Mouse (Mus musculus) heart, embryonic 16.5 days (tissue): ENCODE data around the gene Lasp1. TPM values are rescaled to one million over a fixed set of nuclear protein-coding genes. Genes with fewer than 3 reads are reported as not detected.
"Not testable (repeated sequence)": the region's sequence is repeated elsewhere in the genome, so short reads cannot be mapped to it uniquely, and the experiment has no call there.

ENCODE experiments used
- ATAC-seq: fragments of 200-750 bp; cut with Nextera tagmentation; replicated peaks from 2 replicates; pipeline ENCODE4 v1.8.0; 2017; ENCODE audit warnings: moderate number of reproducible peaks; ENCODE audit not compliant: insufficient read depth, low FRiP score; ENCODE audit errors: extremely low read depth
- H3K27ac ChIP-seq: fragments of 300-500 bp; sonication (generic); 2 replicates; pipeline ENCODE4 v1.5.1; 2014; ENCODE audit warnings: mild to moderate bottlenecking, low read length, control low read depth, moderate library complexity
- H3K27me3 ChIP-seq: fragments of 300-500 bp; sonication (generic); 2 replicates; pipeline ENCODE4 v1.6.1; 2014; ENCODE audit warnings: low read length, mixed read lengths; ENCODE audit not compliant: control insufficient read depth, insufficient read depth
- H3K36me3 ChIP-seq: fragments of 300-500 bp; sonication (generic); 2 replicates; pipeline ENCODE4 v1.6.1; 2014; ENCODE audit not compliant: control insufficient read depth, insufficient read depth
- H3K4me1 ChIP-seq: fragments of 300-500 bp; sonication (generic); 2 replicates; pipeline ENCODE4 v1.6.1; 2014; ENCODE audit warnings: low read length, mixed read lengths; ENCODE audit not compliant: control insufficient read depth, insufficient read depth
- H3K4me2 ChIP-seq: fragments of 300-500 bp; sonication (generic); 2 replicates; pipeline ENCODE4 v1.6.1; 2014; ENCODE audit warnings: low read depth, mild to moderate bottlenecking, control low read depth, low read length
- H3K4me3 ChIP-seq: fragments of 300-500 bp; sonication (generic); 2 replicates; pipeline ENCODE4 v1.5.1; 2014; ENCODE audit warnings: mild to moderate bottlenecking, control low read depth, low read length
- H3K9ac ChIP-seq: fragments of 300-500 bp; sonication (generic); 2 replicates; pipeline ENCODE4 v1.6.1; 2014; ENCODE audit warnings: low read length, control low read depth
- H3K9me3 ChIP-seq: fragments of 300-500 bp; sonication (generic); replicated peaks from 2 replicates; pipeline ENCODE4 v1.6.1; 2016; ENCODE audit warnings: low read length; ENCODE audit not compliant: control insufficient read depth
- WGBS: fragments of 180-500 bp; shearing (Covaris S2); extraction: QIAGEN DNeasy Blood & Tissue Kit; methylation state at CpG from one replicate; pipeline ENCODE4 v1.1.7; 2014; 5-methylcytosine and 5-hydroxymethylcytosine counted together
- polyA plus RNA-seq: library from polyadenylated mRNA; unstranded; fragments of >200 nt; fragmentation: Nextera tagmentation; extraction: Ambion mirVana; gene quantifications from 2 replicates; pipeline ENCODE4 v1.2.1, GENCODE M21; 2015

Gene Lasp1
- polyA plus RNA-seq, 1 experiment from 2014 or later = 52.9 TPM

DNA sequence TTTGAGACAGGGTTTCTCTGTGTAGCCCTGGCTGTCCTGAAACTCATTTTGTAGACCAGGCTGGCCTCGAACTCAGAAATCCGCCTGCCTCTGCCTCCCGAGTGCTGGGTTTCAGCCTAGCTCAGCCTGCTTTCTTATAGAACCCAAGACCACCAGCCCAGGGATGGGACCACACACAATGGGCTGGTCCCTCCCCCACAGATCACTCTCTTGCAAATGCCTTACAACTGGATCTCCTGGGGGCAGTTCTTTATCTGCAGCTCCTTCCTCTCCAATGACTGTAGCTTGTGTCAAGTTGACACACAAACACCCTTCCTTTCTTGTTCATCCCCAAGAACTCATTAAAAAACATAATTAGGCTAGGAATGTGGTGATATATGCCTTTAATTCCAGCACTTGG lies 10.8 kb upstream of the Lasp1 start:
- peaks cover 3% of the 10 kb centered on the region; the same call in 1 of the 2 replicates for H3K4me1 ChIP-seq
- ATAC-seq = no peak
- H3K4me3 ChIP-seq = no peak overlapping the region
- 90% methylated on average over 3 of the region's 3 CpGs for WGBS
- no peaks in the 10 kb centered on the region for H3K36me3 ChIP-seq
- no peaks in the 10 kb centered on the region for H3K27me3 ChIP-seq
- H3K9me3 ChIP-seq = no peaks in the 10 kb centered on the region
- H3K27ac ChIP-seq = no peak overlapping the region
- no peak overlapping the region for H3K4me2 ChIP-seq
- no peak overlapping the region for H3K9ac ChIP-seq

DNA sequence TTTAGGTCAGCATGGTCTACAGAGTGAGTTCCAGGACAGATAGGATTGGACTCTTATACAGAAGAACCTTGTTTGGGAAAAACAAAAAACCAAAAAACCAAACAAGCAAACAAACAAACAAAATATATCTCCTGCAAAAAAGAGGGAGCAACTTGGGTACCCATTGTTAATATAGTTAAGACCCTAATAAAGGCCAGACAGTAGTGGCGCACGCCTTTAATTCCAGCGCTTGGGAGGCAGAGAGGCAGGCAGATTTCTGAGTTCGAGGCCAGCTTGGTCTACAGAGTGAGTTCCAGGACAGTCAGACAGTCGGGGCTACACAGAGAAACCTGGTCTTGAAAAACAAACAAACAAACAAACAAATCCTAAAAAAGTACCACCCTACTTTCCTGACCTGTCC lies 9.1 kb upstream of the Lasp1 start:
- Histone ChIP-seq H3K4me1 (no peaks in the 10 kb centered on the region), H3K9me3 (no peaks in the 10 kb centered on the region; the same call in 1 of the 2 replicates), H3K36me3 (no peaks in the 10 kb centered on the region), H3K9ac (no peak overlapping the region), H3K27me3 (no peaks in the 10 kb centered on the region), H3K4me2 (no peak overlapping the region), H3K27ac (no peak overlapping the region), H3K4me3 (no peak overlapping the region)
- 81% methylated on average over 5 of the region's 5 CpGs for WGBS
- no peak for ATAC-seq

DNA sequence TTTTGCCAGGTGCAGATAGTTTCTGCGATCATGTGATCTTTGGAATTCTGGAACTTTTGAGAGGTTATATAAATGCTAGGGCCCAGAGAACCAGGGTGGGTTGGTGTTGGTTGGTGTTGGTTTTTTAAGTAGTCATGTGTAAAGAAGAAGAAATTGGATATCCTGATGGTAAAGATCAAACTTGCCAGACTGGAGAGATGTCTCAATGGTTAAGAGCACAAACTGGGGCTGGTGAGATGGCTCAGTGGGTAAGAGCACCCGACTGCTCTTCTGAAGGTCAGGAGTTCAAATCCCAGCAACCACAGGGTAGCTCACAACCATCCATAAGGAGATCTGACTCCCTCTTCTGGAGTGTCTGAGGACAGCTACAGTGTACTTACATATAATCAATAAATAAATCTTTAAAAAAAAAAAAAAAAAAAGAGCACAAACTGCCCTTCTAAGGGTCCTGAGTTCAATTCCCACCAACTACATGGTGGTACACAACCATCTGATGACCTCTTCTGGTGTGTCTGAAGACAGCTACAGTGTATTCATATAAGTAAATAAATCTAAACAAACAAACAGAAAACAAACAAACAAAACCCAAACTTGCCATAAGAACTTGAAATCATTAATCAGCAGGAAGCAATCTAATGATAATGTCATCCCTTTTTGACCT lies 7.9 kb upstream of the Lasp1 start:
- H3K4me3 ChIP-seq, H3K36me3 ChIP-seq, H3K4me1 ChIP-seq, H3K4me2 ChIP-seq, H3K27ac ChIP-seq, H3K9me3 ChIP-seq, H3K9ac ChIP-seq, H3K27me3 ChIP-seq, ATAC-seq: not testable (repeated sequence)
- WGBS = 75% methylated on average over 2 of the region's 2 CpGs

DNA sequence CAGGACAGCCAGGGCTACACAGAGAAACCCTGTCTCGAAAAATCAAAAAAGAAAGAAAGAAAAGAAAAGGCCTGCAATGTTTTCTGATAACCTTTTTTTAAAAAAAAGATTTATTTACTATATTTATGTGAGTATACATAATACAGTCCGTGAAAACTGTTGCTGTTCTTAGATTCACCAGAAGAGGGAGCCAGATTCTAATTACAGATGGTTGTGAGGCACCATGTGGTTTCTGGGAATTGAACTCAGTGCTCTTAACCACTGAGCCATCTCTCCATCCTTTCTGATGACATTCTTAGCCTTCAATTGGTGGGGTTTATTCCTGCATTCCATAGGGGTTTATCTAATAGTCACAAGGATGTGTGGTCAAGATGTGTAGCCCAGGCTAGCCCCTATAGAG lies 5.6 kb upstream of the Lasp1 start:
- Histone ChIP-seq H3K4me3 (no peak overlapping the region), H3K27me3 (no peaks in the 10 kb centered on the region), H3K36me3 (no peaks in the 10 kb centered on the region), H3K4me2 (no peak overlapping the region), H3K4me1 (0 out of 2 replicates have a peak, but pooled peaks cover under 1% of the 10 kb centered on the region), H3K27ac (no peak overlapping the region), H3K9me3 (no peaks in the 10 kb centered on the region; the same call in 1 of the 2 replicates), H3K9ac (no peak overlapping the region)
- no peak for ATAC-seq
- WGBS = 9% methylated on average over 2 of the region's 2 CpGs

DNA sequence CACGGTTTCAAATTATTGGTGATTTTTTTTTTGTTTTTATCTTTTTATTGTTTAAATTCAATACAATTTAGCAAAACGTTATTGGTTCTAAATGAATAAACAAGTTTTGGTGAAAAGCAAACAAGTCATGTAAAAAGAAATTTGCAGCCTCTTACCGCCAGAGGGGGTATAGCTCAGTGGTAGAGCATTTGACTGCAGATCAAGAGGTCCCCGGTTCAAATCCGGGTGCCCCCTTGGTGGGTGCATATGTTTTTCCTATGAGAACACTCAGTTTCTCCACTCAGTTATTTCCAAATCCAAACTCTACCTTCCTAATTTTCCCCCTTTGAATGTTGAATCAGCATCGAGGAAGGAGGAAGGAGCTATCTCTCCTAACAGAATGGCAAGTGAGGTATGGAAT lies 1.9 kb upstream of the Lasp1 start:
- ATAC-seq = no peak
- no peaks in the 10 kb centered on the region; the same call in 1 of the 2 replicates for H3K9me3 ChIP-seq
- H3K4me1 ChIP-seq = peaks cover 14% of the 10 kb centered on the region
- no peaks in the 10 kb centered on the region for H3K36me3 ChIP-seq
- H3K9ac ChIP-seq = no peak overlapping the region
- H3K4me3 ChIP-seq = no peak overlapping the region
- WGBS = 7% methylated on average over 6 of the region's 6 CpGs
- H3K27ac ChIP-seq = no peak overlapping the region
- H3K4me2 ChIP-seq = no peak overlapping the region
- H3K27me3 ChIP-seq = no peaks in the 10 kb centered on the region

DNA sequence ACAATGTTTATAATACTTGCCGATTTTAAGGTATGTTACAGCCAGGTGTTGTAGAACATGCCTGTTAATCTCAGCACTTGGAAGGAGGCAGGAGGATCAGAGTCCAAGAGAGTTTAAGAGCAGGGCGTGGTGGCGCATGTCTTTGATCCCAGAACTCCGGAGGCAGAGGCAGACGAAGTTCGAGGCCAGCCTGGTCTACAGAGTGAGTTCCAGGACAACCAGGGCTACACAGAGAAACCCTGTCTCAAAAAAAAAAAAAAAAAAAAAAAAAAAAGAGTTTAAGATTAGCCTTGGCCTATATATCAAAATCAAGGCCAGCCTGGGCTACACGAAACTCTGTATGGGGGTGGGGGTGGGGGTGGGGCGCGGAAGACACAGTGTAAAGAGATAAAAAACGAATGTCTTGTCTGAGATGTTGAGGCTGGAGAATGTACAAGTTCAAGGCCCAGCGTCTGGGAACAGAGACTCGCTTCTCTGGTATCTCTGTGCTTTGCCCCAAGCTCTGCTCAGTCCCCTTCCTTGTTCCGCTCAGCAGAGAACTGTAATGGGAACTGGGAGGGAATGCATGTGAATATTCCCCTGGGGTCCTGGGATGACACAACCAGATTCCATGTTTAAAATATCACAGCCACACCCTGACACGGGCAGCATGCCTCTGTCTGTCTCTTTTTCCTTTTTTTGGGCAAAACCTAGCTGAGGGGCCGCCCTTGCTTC lies 1.3 kb upstream of the Lasp1 start:
- no peaks in the 10 kb centered on the region for H3K27me3 ChIP-seq
- H3K36me3 ChIP-seq = no peaks in the 10 kb centered on the region
- ATAC-seq = no peak
- H3K9me3 ChIP-seq = no peaks in the 10 kb centered on the region; the same call in 1 of the 2 replicates
- H3K4me3 ChIP-seq = no peak overlapping the region
- 54% methylated on average over 15 of the region's 15 CpGs for WGBS
- H3K27ac ChIP-seq = no peak overlapping the region
- no peak overlapping the region for H3K9ac ChIP-seq
- H3K4me1 ChIP-seq = peaks cover 20% of the 10 kb centered on the region
- H3K4me2 ChIP-seq = no peak overlapping the region

DNA sequence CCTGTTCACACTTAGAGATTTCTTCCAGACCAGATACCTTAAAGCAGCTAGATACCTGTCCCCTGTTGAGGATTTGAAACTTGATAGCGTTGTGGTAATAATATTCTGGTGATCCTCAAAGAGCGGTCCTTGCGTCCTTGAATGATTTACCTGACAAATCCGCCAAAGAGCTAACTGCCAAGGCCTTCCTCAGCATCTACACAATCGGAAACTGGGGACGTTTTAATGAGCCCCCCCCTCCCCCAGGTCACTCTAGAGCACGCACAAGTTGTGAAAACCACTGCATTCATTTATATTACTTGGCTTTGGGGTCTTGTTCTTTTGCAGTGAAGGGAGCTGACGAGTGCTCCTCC lies 741 bp upstream of the Lasp1 start:
- ATAC-seq = no peak
- Histone ChIP-seq H3K4me3 (peak overlapping the region; percentile 84), H3K36me3 (no peaks in the 10 kb centered on the region), H3K4me2 (peak overlapping the region; percentile 94; the same call in 1 of the 2 replicates), H3K27ac (no peak overlapping the region), H3K9me3 (no peaks in the 10 kb centered on the region; the same call in 1 of the 2 replicates), H3K9ac (no peak overlapping the region), H3K4me1 (peaks cover 25% of the 10 kb centered on the region), H3K27me3 (no peaks in the 10 kb centered on the region)
- 47% methylated on average over 8 of the region's 8 CpGs for WGBS

DNA sequence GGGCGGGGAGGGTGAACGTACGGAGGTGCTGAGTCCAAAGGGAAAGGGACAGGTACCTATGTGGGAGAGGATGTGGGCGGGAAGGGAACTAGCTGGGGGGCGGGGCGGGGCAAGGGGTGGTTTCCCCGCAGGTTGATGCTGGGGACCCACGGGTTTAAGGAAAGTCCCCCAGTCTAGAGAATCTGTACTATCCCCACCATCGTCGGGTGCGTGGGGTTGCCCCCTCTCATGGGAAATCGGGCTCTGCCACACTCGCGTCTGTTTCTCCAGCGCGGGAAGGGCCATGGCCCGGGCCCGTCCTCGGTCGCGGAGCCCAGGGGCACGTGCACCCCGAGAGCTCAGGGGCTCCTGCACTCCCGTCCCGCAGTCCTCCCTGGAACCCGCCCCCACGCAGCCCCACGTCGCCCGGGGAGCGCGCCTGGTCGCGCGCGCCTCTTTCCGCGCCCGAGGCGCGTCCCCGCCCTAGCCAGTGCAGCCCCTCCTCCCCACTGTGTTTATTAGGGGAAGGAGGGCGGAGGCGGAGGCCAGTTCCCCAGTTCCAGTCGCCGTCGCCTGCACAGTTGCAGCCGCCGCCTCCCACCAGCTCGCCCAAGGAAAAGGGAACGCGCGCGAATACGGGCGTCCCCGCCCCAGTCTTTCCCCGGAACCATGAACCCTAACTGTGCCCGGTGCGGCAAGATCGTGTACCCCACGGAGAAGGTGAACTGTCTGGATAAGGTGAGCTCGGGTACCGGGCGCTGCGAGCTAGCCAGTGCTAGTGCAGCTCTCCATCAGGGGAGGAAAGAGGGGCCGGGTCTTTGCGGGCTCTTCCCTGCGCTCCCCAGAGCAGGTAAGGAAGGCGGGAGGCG lies 570 bp downstream of the Lasp1 start:
- Histone ChIP-seq H3K27me3 (no peaks in the 10 kb centered on the region), H3K4me1 (peaks cover 34% of the 10 kb centered on the region), H3K27ac (peak overlapping the region; percentile 97), H3K9ac (peak overlapping the region; percentile 94), H3K4me3 (peak overlapping the region; percentile 84), H3K9me3 (no peaks in the 10 kb centered on the region), H3K36me3 (no peaks in the 10 kb centered on the region), H3K4me2 (peak overlapping the region; percentile 94)
- under 1% methylated on average over 71 of the region's 71 CpGs for WGBS
- peak; percentile 82 for ATAC-seq
